Mouse (Mus musculus) T-cell, adult 2 months (primary cell): ENCODE data around the gene Braf.

ENCODE experiments used
- DNase-seq: peaks from one replicate; pipeline ENCODE4 v3.0.0; 2022; ENCODE audit warnings: low spot score

The Braf gene

DNA sequence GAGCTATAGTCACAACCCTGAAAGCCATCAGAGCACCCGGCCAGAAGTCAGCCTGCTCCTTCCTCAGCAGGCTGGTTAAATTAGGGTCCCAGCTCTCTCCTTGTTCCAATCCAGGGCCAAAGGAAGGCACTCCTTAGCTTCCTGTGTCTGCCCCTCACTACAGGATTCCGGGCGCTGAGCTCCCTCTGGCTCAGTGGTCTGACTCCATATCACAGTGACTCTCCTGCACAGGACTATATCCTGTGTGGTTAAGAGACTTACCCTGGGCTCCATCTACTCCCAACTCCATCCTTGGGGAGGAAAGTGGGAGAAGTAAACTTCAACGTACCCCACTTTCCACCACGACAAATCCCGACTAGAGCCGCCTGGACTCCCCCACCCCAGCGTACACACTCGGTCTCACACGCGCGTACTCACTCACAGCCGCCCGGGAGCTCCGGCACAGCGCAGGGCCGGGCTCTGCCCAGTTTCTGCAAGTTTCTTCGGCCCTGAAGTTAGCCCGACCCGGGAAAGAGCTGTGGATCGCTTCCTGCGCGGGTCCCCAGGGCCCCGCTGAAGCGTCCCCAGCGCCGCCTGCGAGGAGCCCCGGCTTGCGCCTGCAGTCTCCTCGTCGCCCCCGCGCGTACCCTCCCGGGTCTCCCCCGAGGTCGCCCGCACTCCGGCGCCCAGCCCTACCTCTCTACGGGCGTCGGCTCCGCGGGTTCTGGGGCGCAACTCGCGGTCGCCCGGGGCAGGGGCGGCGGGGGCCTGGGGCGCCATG lies 168.2 kb downstream of the Braf start:
- DNase-seq = no peak

DNA sequence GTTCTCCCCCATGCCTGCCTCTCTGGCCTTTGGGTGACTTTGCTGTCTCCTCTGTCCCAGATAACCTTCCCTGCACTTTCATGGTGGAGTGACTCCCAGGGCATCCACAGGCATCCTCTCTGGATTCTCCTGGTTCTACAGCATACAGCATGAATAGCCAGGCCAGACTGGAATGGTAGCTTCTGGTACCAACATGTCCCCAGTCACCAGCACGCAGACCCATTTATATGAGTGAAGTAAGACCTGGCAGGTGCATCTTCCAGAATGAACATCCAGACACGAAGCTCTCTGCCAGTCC lies 169.7 kb downstream of the Braf start:
- no peak for DNase-seq

GRCm38 (mm10) chr6:39554888-39555647 lies 170.2 kb downstream of the Braf start:
- DNase-seq = no peak
